Mouse (Mus musculus): Measurements from ENCODE around the gene Pitpna. TPM values are rescaled to one million over a fixed set of nuclear protein-coding genes. Genes with fewer than 3 reads are reported as not detected.
A peak's percentile ranks its signal among the peaks of the same experiment; 100 is the strongest.

Gene Pitpna
- polyA plus RNA-seq, 1 experiment from 2014 or later, result 94.2 TPM

GRCm38 (mm10) chr11:75677881-75678746 lies 90.2 kb downstream of the Pitpna start:
- Histone ChIP-seq H3K36me3 (ENCODE audit: control insufficient read depth, insufficient read depth, low read length) (peaks cover 2% of the 10 kb centered on the region; the same call in 1 of the 2 replicates), H3K27me3 (replicated peaks; ENCODE audit: control insufficient read depth, insufficient read depth, low read length) (no peaks in the 10 kb centered on the region), H3K4me3 (ENCODE audit: low read depth, low read length) (peak overlapping the region; percentile 99), H3K4me2 (ENCODE audit: low read length) (peak overlapping the region; percentile 62), H3K9ac (ENCODE audit: low read length) (peak overlapping the region; percentile 85), H3K9me3 (replicated peaks; ENCODE audit: control insufficient read depth, low read length) (no peaks in the 10 kb centered on the region), H3K27ac (ENCODE audit: low read depth, low read length) (0 out of 2 replicates have a peak overlapping the region, but pooled peaks have one; percentile 89), H3K4me1 (ENCODE audit: control insufficient read depth, insufficient read depth, low read length) (peaks cover 10% of the 10 kb centered on the region)
- no peak for ATAC-seq
- 91% methylated on average over 3 of the region's 3 CpGs for WGBS
- no peak for DNase-seq (ENCODE audit: low spot score)

Small RNAs within 50 kb of the gene (microRNA-seq; reads per million reads assigned to microRNA genes)
- not detected for gene Mir3971

Other genes starting within 250 kb of the Pitpna start
- gene Rpa1, start 239.8 kb upstream of the Pitpna start, polyA plus RNA-seq (2014; fragmentation: Nextera tagmentation; extraction: Ambion mirVana), result 64.5 and 74.2 TPM in 2 replicates
- gene Smyd4, start 239.7 kb upstream of the Pitpna start, polyA plus RNA-seq (2014; fragmentation: Nextera tagmentation; extraction: Ambion mirVana), result 10.7 and 12.1 TPM in 2 replicates
- 23.6 and 35.0 TPM in 2 replicates for gene Serpinf1, start 165.4 kb upstream of the Pitpna start, polyA plus RNA-seq (2014; fragmentation: Nextera tagmentation; extraction: Ambion mirVana)
- not detected in 2 replicates for gene Serpinf2, start 148.5 kb upstream of the Pitpna start, polyA plus RNA-seq (2014; fragmentation: Nextera tagmentation; extraction: Ambion mirVana)
- gene Wdr81, start 133.4 kb upstream of the Pitpna start, polyA plus RNA-seq (2014; fragmentation: Nextera tagmentation; extraction: Ambion mirVana), result 4.9 and 6.9 TPM in 2 replicates
- gene Tlcd2, start 126.4 kb upstream of the Pitpna start, polyA plus RNA-seq (2014; fragmentation: Nextera tagmentation; extraction: Ambion mirVana), result 0.94 and 1.3 TPM in 2 replicates
- gene Prpf8, start 101.3 kb upstream of the Pitpna start, polyA plus RNA-seq (2014; fragmentation: Nextera tagmentation; extraction: Ambion mirVana), result 67.0 and 73.1 TPM in 2 replicates
- 0.77 and 0.86 TPM in 2 replicates for gene Rilp, start 78.0 kb upstream of the Pitpna start, polyA plus RNA-seq (2014; fragmentation: Nextera tagmentation; extraction: Ambion mirVana)
- gene Scarf1, start 74.6 kb upstream of the Pitpna start, polyA plus RNA-seq (2014; fragmentation: Nextera tagmentation; extraction: Ambion mirVana), result 2.7 and 3.4 TPM in 2 replicates
- gene Slc43a2, start 56.4 kb upstream of the Pitpna start, polyA plus RNA-seq (2014; fragmentation: Nextera tagmentation; extraction: Ambion mirVana), result 6.5 and 9.1 TPM in 2 replicates
- gene Inpp5k, start 42.9 kb downstream of the Pitpna start, polyA plus RNA-seq (2014; fragmentation: Nextera tagmentation; extraction: Ambion mirVana), result 53.9 and 55.5 TPM in 2 replicates
- 5.7 and 6.6 TPM in 2 replicates for gene Myo1c, start 62.4 kb downstream of the Pitpna start, polyA plus RNA-seq (2014; fragmentation: Nextera tagmentation; extraction: Ambion mirVana)
- 105 and 109 TPM in 2 replicates for gene Crk, start 91.2 kb downstream of the Pitpna start, polyA plus RNA-seq (2014; fragmentation: Nextera tagmentation; extraction: Ambion mirVana)
- 1,444 and 1,603 TPM in 2 replicates for gene Ywhae, start 144.8 kb downstream of the Pitpna start, polyA plus RNA-seq (2014; fragmentation: Nextera tagmentation; extraction: Ambion mirVana)
- gene Doc2b, start 208.0 kb downstream of the Pitpna start, polyA plus RNA-seq (2014; fragmentation: Nextera tagmentation; extraction: Ambion mirVana), result 1.5 and 1.8 TPM in 2 replicates

All from forebrain, embryonic 14.5 days (tissue).